Mouse (Mus musculus) erythroblast, embryonic 14.5 days (primary cell): Measurements from ENCODE around the gene Vti1a.

Experiments
- GATA1 ChIP-seq: IDR thresholded peaks from 2 replicates; pipeline ENCODE4 v1.6.1; 2012; ENCODE audit warnings: low read length, inconsistent platforms, mixed read lengths
- TAL1 ChIP-seq: IDR thresholded peaks from 3 replicates; pipeline ENCODE4 v1.6.1; 2012; ENCODE audit warnings: low read length, inconsistent platforms, mixed read lengths

- TF ChIP-seq TAL1 = no peak
- TF ChIP-seq GATA1 = no peak
These were observed 299.6 kb downstream of the Vti1a start for GRCm38 (mm10) chr19:55615743-55616142.
